In the genomic region with DNA sequence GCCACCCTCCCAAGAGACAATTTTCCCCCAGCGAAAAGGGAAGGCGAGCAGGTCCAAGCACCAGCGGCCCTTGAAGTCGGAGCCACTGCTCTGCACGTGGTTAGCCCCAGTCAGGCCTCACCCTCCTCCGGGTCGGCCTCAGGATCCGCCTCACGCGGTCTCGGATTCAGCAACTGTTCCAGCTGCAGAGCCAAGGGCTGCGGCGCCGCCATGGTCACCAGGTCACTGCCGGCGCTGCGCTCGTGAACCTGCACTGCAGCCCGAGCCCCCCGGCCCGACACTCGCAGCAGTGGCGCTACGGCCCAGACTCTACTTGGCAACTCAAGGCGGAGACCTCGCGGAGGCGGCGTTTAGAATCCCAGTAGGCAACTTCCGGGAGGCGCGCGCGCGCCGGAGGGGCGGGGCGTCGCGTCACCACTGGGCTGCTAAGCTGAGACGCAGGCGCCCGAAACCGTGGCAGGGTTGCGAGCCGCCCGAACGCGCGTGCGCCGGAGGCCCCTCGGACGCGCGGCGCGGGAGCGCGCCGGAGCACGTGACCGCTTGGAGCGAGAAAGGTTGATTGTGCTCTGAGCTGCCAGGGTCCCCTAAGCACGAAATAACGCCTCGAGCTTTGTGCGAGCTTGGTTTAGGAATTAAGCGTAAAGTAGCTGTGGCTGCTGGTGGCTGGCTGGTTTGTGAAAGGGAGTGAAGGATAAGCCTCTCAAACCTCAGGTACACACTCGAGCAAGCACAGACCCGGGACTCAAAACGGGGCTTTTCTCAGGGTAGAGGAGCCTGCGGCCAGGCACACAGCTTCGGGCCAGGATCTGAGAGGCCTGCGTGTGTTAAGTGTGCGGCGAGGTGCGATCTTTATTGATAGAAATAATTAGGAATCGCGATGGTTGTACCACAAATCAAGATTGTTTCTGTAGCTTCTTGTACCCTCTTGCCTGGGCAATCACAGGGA, we compare ENCODE assay signal across 8 mouse cellular contexts. TPM values are rescaled to one million over a fixed set of nuclear protein-coding genes. Genes with fewer than 3 reads are reported as not detected.
DNase-seq lines count a peak whose midpoint lies in the region; ATAC-seq lines count a peak whose summit lies in the region.

TSS of gene Aatf (minus strand) at position 352 of the 946 bp plus-strand sequence.

- peak; percentile 97 to 99 for DNase-seq in adrenal gland, adult (ENCODE audit: inconsistent age in 2 of 2, low spot score in 1 of 2)
- DNase-seq in embryo, embryonic 10.5 days (ENCODE audit: low spot score) = peak; percentile 98
- peak; percentile 96 for DNase-seq in gastrocnemius, postnatal 14 days
- peak; percentile 94 to 97 for DNase-seq in left cerebral cortex, postnatal 10 days (ENCODE audit: extremely low spot score in 1 of 2, low spot score in 2 of 2)
- peak; percentile 96 for DNase-seq in right cerebral cortex, postnatal 25 days
- DNase-seq in urinary bladder, postnatal 4 days (ENCODE audit: low spot score in 2 of 2) = peak; percentile 94 to 95

- intact Hi-C loops in gastrocnemius, postnatal 14 days (cut with DNase I; ENCODE audit: low total_unique reads) = no loop called here
- intact Hi-C loops in left cerebral cortex, postnatal 10 days (cut with DNase I) = loop anchor here (10.0 kb wide), 1 partner anchor 229 kb away; no protein-coding TSS in a partner anchor

- peak; percentile 95 for ATAC-seq in inflammation-experienced regulatory T-cells, adult 6 months
- ATAC-seq in megakaryocyte-erythroid progenitor cell, adult 5-6 weeks (replicated peaks; ENCODE audit: low FRiP score, low TSS enrichment, poor library complexity, severe bottlenecking) = peak; percentile 94

RNA-seq across cellular contexts. Expression of gene Aatf, which starts in this region (rescaled TPM):
- 10 to 100 TPM; 10.5 to 10.9 TPM for total RNA-seq in gastrocnemius, postnatal 14 days (2021)
- 10 to 100 TPM; 30.0 to 48.9 (median 32.8) TPM for polyA plus RNA-seq in inflammation-experienced regulatory T-cells, adult 6 months (2017; shearing (Covaris generic))
- 10 to 100 TPM; 20.9 to 23.7 TPM for total RNA-seq in left cerebral cortex, postnatal 10 days (2021)
- total RNA-seq in megakaryocyte-erythroid progenitor cell, adult 5-6 weeks (2014; fragmentation: Nextera tagmentation) = 60.7 and 101 TPM in 2 replicates
- total RNA-seq in megakaryocyte-erythroid progenitor cell, adult 5-6 weeks (2017) = 177 and 220 TPM in 2 replicates

Comparison
In these comparisons a context has a peak if more than half of its experiments do, and no peak if none do; other contexts are left out.
1. Peak in every context shown above with its lines: DNase-seq and ATAC-seq.